Mouse (Mus musculus) CH12.LX (cell line): ENCODE measurements at regions not wholly inside any gene's neighbourhood (a gene's known extent, or its start where the extent isn't known, plus 50 kb on each side); places are given as distances from the start of the nearest gene placed in this dataset.

ENCODE experiments used
- DNase-seq: peaks from one replicate; pipeline ENCODE4 v3.0.0-alpha.2; 2013; ENCODE audit errors: extremely low read depth
- H3K27ac ChIP-seq: 2 replicates; pipeline ENCODE4 v1.5.1; 2012; ENCODE audit warnings: low read depth, mild to moderate bottlenecking, control low read depth, moderate library complexity; ENCODE audit not compliant: insufficient read depth
- H3K27me3 ChIP-seq: replicated peaks from 2 replicates; pipeline ENCODE3; 2012; ENCODE audit warnings: inconsistent platforms
- H3K36me3 ChIP-seq, 2 experiments: replicated peaks in 1 of 2; 2 replicates each; pipeline versions ENCODE3 to v1.6.1; 2012; ENCODE audit warnings: inconsistent platforms in 1 of 2, low read length in 1 of 2, mild to moderate bottlenecking in 1 of 2, mixed read lengths in 1 of 2, moderate library complexity in 1 of 2; ENCODE audit not compliant: control insufficient read depth in 1 of 2, insufficient read depth in 1 of 2
- H3K4me1 ChIP-seq, 2 experiments: 2 replicates each; pipeline ENCODE4 v1.6.1; 2012; ENCODE audit warnings: inconsistent platforms in 1 of 2, moderate library complexity in 1 of 2; ENCODE audit not compliant: insufficient read depth in 2 of 2, control insufficient read depth in 1 of 2
- H3K4me2 ChIP-seq: 2 replicates; pipeline ENCODE4 v1.6.1; 2012; ENCODE audit warnings: low read depth, mild to moderate bottlenecking, control low read depth; ENCODE audit not compliant: poor library complexity, insufficient read depth, severe bottlenecking
- H3K4me3 ChIP-seq, 3 experiments: fragments of 150-350 bp in 1 of 3; sonication (generic) in 1 of 3; replicated peaks in 1 of 3; 2 replicates each; pipeline versions ENCODE3 to v1.5.1; 2011 to 2012; ENCODE audit warnings: low read depth in 2 of 3, low read length in 2 of 3, mild to moderate bottlenecking in 2 of 3, moderate library complexity in 2 of 3, control low read depth in 1 of 3, improper control_type of control experiment in 1 of 3, inconsistent platforms in 1 of 3, mixed read lengths in 1 of 3; ENCODE audit not compliant: poor library complexity in 1 of 3
- H3K79me2 ChIP-seq: replicated peaks from 2 replicates; pipeline ENCODE4 v1.6.1; 2012; ENCODE audit warnings: mild to moderate bottlenecking, moderate library complexity; ENCODE audit not compliant: control insufficient read depth, poor library complexity, insufficient read depth, severe bottlenecking; ENCODE audit errors: extremely low read depth
- H3K9ac ChIP-seq: 2 replicates; pipeline ENCODE4 v1.6.1; 2012; ENCODE audit warnings: low read depth, mild to moderate bottlenecking, control low read depth, moderate library complexity; ENCODE audit not compliant: insufficient read depth
- H3K9me3 ChIP-seq: replicated peaks from 2 replicates; pipeline ENCODE3; 2012; ENCODE audit warnings: low read length, inconsistent platforms, mixed read lengths
- ELF1 ChIP-seq: IDR thresholded peaks from 2 replicates; pipeline ENCODE4 v1.6.1; 2014; ENCODE audit warnings: low read depth, mild to moderate bottlenecking, inconsistent platforms, low read length, improper control_type of control experiment
- ETS1 ChIP-seq: conservative IDR thresholded peaks from 2 replicates; pipeline ENCODE4 v1.6.1; 2012; ENCODE audit warnings: low read depth, mild to moderate bottlenecking, inconsistent platforms, low read length, improper control_type of control experiment, moderate library complexity
- GABPA ChIP-seq: IDR thresholded peaks from 2 replicates; pipeline ENCODE4 v1.6.1; 2012; ENCODE audit warnings: low read depth, low read length, improper control_type of control experiment, inconsistent platforms; ENCODE audit not compliant: insufficient replicate concordance
- HCFC1 ChIP-seq: IDR thresholded peaks from 2 replicates; pipeline ENCODE4 v1.6.1; 2012; ENCODE audit warnings: low read depth, mild to moderate bottlenecking, inconsistent platforms, low read length, improper control_type of control experiment
- IRF4 ChIP-seq: IDR thresholded peaks from 2 replicates; pipeline ENCODE4 v1.6.1; 2014; ENCODE audit warnings: low read depth, mild to moderate bottlenecking, inconsistent platforms, low read length, improper control_type of control experiment
- MAX ChIP-seq: IDR thresholded peaks from 2 replicates; pipeline ENCODE4 v1.6.1; 2011; ENCODE audit warnings: low read length, improper control_type of control experiment
- MAZ ChIP-seq: IDR thresholded peaks from 2 replicates; pipeline ENCODE4 v1.6.1; 2012; ENCODE audit warnings: low read depth, mild to moderate bottlenecking, inconsistent platforms, low read length, improper control_type of control experiment, moderate library complexity
- MEF2A ChIP-seq: IDR thresholded peaks from 2 replicates; pipeline ENCODE4 v1.6.1; 2014; ENCODE audit warnings: low read depth, mild to moderate bottlenecking, inconsistent platforms, low read length, improper control_type of control experiment, borderline replicate concordance
- MXI1 ChIP-seq: IDR thresholded peaks from 2 replicates; pipeline ENCODE4 v1.6.1; 2011; ENCODE audit warnings: mild to moderate bottlenecking, low read depth, low read length, improper control_type of control experiment
- NELFE ChIP-seq: IDR thresholded peaks from 2 replicates; pipeline ENCODE4 v1.6.1; 2011; ENCODE audit warnings: low read depth, low read length, improper control_type of control experiment
- PAX5 ChIP-seq: IDR thresholded peaks from 2 replicates; pipeline ENCODE4 v1.6.1; 2012; ENCODE audit warnings: low read length, inconsistent platforms, mixed read lengths
- RAD21 ChIP-seq: IDR thresholded peaks from 2 replicates; pipeline ENCODE4 v1.6.1; 2011; ENCODE audit warnings: low read depth, mild to moderate bottlenecking, low read length, improper control_type of control experiment, moderate library complexity
- UBTF ChIP-seq: IDR thresholded peaks from 2 replicates; pipeline ENCODE4 v1.6.1; 2012; ENCODE audit warnings: low read depth, mild to moderate bottlenecking, inconsistent platforms, low read length, improper control_type of control experiment, moderate library complexity
- USF1 ChIP-seq: IDR thresholded peaks from 2 replicates; pipeline ENCODE4 v1.6.1; 2014; ENCODE audit warnings: low read depth, mild to moderate bottlenecking, inconsistent platforms, low read length, improper control_type of control experiment
- USF2 ChIP-seq: conservative IDR thresholded peaks from 2 replicates; pipeline ENCODE4 v1.6.1; 2011; ENCODE audit warnings: low read depth, low read length, improper control_type of control experiment
- ZC3H11A ChIP-seq: IDR thresholded peaks from 2 replicates; pipeline ENCODE4 v1.6.1; 2012; ENCODE audit warnings: low read depth, mild to moderate bottlenecking, inconsistent platforms, low read length, improper control_type of control experiment
- ZKSCAN1 ChIP-seq: IDR thresholded peaks from 2 replicates; pipeline ENCODE4 v1.6.1; 2012; ENCODE audit warnings: low read depth, inconsistent platforms, low read length, improper control_type of control experiment, borderline replicate concordance
- ZMIZ1 ChIP-seq: IDR thresholded peaks from 2 replicates; pipeline ENCODE4 v1.6.1; 2012; ENCODE audit warnings: low read depth, mild to moderate bottlenecking, inconsistent platforms, low read length, improper control_type of control experiment
- ZNF384 ChIP-seq: IDR thresholded peaks from 2 replicates; pipeline ENCODE4 v1.6.1; 2012; ENCODE audit warnings: low read depth, low read length, improper control_type of control experiment, inconsistent platforms
- dilution Hi-C: fragments of 300-500 bp; cut with MboI; formaldehyde crosslinking; loops from 2 replicates; pipeline ENCODE4 v1.14.3; 2020; ENCODE audit warnings: low sequenced_read_pairs; ENCODE audit not compliant: extremely low pct_unique_long_range_greater_than_20kb, extremely low pct_ligation_motif_present
- in situ Hi-C: fragments of 300-500 bp; cut with MboI; formaldehyde crosslinking; loops from 3 replicates; pipeline ENCODE4 v1.14.3; 2019; ENCODE audit warnings: low sequenced_read_pairs, low pct_ligation_motif_present, low pct_unique_long_range_greater_than_20kb, mixed read lengths

DNA sequence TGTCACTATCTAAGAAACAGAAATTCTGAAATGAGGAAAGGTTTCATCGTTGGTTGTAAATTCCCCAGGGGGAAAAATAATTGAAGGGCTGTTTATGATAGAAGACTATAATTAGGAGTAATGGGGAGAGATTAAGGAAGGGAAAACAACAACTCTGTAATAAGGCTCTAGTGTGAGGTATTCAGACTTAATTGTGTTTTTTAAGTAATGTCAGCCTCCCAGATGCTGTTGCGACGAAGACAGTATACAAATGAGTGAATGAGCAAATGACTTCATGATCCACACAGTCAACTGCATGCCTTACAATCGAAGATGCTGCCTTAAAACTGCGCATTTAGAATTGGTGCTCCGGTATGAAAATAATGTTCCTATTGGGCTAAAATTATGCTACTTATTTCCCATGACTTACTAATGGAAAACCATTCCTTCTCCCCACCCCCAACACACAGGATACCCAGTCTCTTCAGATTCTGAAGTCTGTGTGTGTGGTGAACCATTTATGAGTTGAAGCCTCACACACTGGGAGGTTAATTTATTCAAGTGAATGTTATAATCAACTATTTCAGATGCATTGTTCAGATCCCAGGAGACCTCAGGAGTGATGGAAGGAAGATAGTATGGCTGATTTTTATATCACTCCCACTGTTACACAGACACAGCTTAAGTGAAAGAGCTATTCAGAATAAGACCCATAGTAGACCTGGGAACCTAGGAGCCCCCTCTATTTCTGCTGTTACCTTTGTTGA, 295.2 kb upstream of the Ano5 start:
- Histone ChIP-seq H3K27ac (no peak overlapping the region), H3K9ac (no peak overlapping the region), H3K79me2 (no peaks in the 10 kb centered on the region), H3K4me3 (no peak overlapping the region), H3K4me2 (no peak overlapping the region), H3K36me3 (no peaks in the 10 kb centered on the region), H3K9me3 (peaks cover 34% of the 10 kb centered on the region), H3K27me3 (no peaks in the 10 kb centered on the region), H3K4me1 (no peaks in the 10 kb centered on the region)
- no peak for DNase-seq
- in situ Hi-C loops = no loop called here
- TF ChIP-seq GABPA = no peak
- TF ChIP-seq UBTF = no peak
- no peak for TF ChIP-seq IRF4
- no peak for TF ChIP-seq MAX
- TF ChIP-seq RAD21 = no peak
- no peak for TF ChIP-seq ZC3H11A
- no peak for TF ChIP-seq ZNF384
- no peak for TF ChIP-seq MXI1
- no peak for TF ChIP-seq PAX5
- no peak for TF ChIP-seq ZKSCAN1
- TF ChIP-seq USF1 = no peak
- TF ChIP-seq USF2 = no peak
- TF ChIP-seq, all 38 proteins: peak for 0
- dilution Hi-C loops = no loop called here

DNA sequence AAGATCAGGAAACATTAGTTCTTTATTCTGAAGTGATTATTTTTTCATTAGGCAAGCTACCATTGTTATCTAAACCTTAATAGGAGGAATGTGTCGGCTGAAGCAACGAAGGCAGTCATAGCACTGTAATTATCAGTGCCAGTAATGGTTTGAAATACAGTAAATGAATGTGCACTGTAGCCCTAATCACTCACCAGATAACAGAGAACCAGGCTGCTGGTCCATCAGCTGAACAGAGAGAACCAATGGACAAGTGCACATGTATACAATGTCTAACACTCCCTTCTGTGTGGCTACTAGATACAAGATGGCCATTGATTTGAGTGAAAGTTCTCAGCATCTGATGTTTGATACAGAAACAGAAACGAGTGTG, 294.6 kb upstream of the Ano5 start:
- H3K4me1 ChIP-seq = no peaks in the 10 kb centered on the region
- no peak overlapping the region for H3K27ac ChIP-seq
- TF ChIP-seq MAZ (no peak), MXI1 (no peak), ZNF384 (no peak), ETS1 (no peak), HCFC1 (no peak), ELF1 (no peak), ZMIZ1 (no peak), PAX5 (no peak), NELFE (no peak), UBTF (no peak), ZKSCAN1 (no peak), MEF2A (no peak)
- H3K9ac ChIP-seq = no peak overlapping the region
- no peaks in the 10 kb centered on the region for H3K36me3 ChIP-seq
- in situ Hi-C loops = no loop called here
- DNase-seq = no peak
- H3K79me2 ChIP-seq = no peaks in the 10 kb centered on the region
- no peaks in the 10 kb centered on the region for H3K27me3 ChIP-seq
- H3K4me2 ChIP-seq = no peak overlapping the region
- H3K9me3 ChIP-seq = peaks cover 36% of the 10 kb centered on the region
- dilution Hi-C loops = no loop called here
- H3K4me3 ChIP-seq = no peak overlapping the region
